Mouse (Mus musculus) stomach, postnatal 0 days (tissue): ENCODE measurements at regions not wholly inside any gene's neighbourhood (a gene's known extent, or its start where the extent isn't known, plus 50 kb on each side); places are given as distances from the start of the nearest gene placed in this dataset.
A peak's percentile ranks its signal among the peaks of the same experiment; 100 is the strongest.

Source experiments
- ATAC-seq: fragments of 200-750 bp; cut with Nextera tagmentation; 2 replicates; pipeline ENCODE4 v1.8.0; 2017; ENCODE audit not compliant: low FRiP score, low TSS enrichment
- DNase-seq: peaks from one replicate; pipeline ENCODE4 v3.0.0-alpha.2; 2016; ENCODE audit warnings: low spot score
- H3K27ac ChIP-seq: fragments of 300-500 bp; sonication (generic); replicated peaks from 2 replicates; pipeline ENCODE4 v1.5.1; 2014; ENCODE audit warnings: mild to moderate bottlenecking, control low read depth
- H3K27me3 ChIP-seq: fragments of 300-500 bp; sonication (generic); 2 replicates; pipeline ENCODE4 v1.6.1; 2014; ENCODE audit warnings: low read length; ENCODE audit not compliant: control insufficient read depth, insufficient read depth
- H3K36me3 ChIP-seq: fragments of 300-500 bp; sonication (generic); 2 replicates; pipeline ENCODE4 v1.6.1; 2014; ENCODE audit warnings: low read length, mixed read lengths; ENCODE audit not compliant: control insufficient read depth, insufficient read depth
- H3K4me1 ChIP-seq: fragments of 300-500 bp; sonication (generic); replicated peaks from 2 replicates; pipeline ENCODE4 v1.6.1; 2014; ENCODE audit warnings: antibody characterized with exemption; ENCODE audit not compliant: control insufficient read depth, insufficient read depth
- H3K4me2 ChIP-seq: fragments of 300-500 bp; sonication (generic); replicated peaks from 2 replicates; pipeline ENCODE4 v1.6.1; 2014; ENCODE audit warnings: low read depth, mild to moderate bottlenecking, control low read depth, moderate library complexity
- H3K4me3 ChIP-seq: fragments of 300-500 bp; sonication (generic); 2 replicates; pipeline ENCODE4 v1.5.1; 2014; ENCODE audit warnings: low read depth, low read length, control low read depth
- H3K9ac ChIP-seq: fragments of 300-500 bp; sonication (generic); 2 replicates; pipeline ENCODE4 v1.6.1; 2014; ENCODE audit warnings: mild to moderate bottlenecking, low read length, control low read depth, mixed read lengths
- H3K9me3 ChIP-seq: fragments of 300-500 bp; sonication (generic); 2 replicates; pipeline ENCODE4 v1.6.1; 2016; ENCODE audit warnings: low read length; ENCODE audit not compliant: control insufficient read depth
- CTCF ChIP-seq: IDR thresholded peaks from 2 replicates; pipeline ENCODE4 v1.5.1; 2016; ENCODE audit warnings: antibody characterized with exemption, low read depth, mild to moderate bottlenecking, moderate library complexity
- EP300 ChIP-seq: optimal IDR thresholded peaks from 2 replicates; pipeline ENCODE3; 2016; ENCODE audit warnings: antibody characterized with exemption
- WGBS: fragments of 180-500 bp; shearing (Covaris S2); extraction: QIAGEN DNeasy Blood & Tissue Kit; methylation state at CpG from one replicate; pipeline ENCODE4 v1.1.7; 2014; 5-methylcytosine and 5-hydroxymethylcytosine counted together

GRCm38 (mm10) chr6:31640745-31641144 lies 77.0 kb upstream of the Podxl start:
- DNase-seq = no peak
- Histone ChIP-seq H3K4me2 (no peak overlapping the region), H3K27me3 (no peaks in the 10 kb centered on the region), H3K36me3 (no peaks in the 10 kb centered on the region), H3K4me3 (no peak overlapping the region), H3K9me3 (no peaks in the 10 kb centered on the region), H3K27ac (no peak overlapping the region), H3K9ac (no peak overlapping the region), H3K4me1 (0 out of 2 replicates have a peak, but pooled peaks cover 2% of the 10 kb centered on the region)
- no peak for TF ChIP-seq EP300
- TF ChIP-seq CTCF = no peak
- no peak for ATAC-seq
- WGBS = 57% methylated on average over 2 of the region's 2 CpGs

GRCm38 (mm10) chr6:31639460-31639859 lies 75.7 kb upstream of the Podxl start:
- H3K9me3 ChIP-seq = no peaks in the 10 kb centered on the region
- no peak overlapping the region for H3K4me2 ChIP-seq
- H3K4me3 ChIP-seq = no peak overlapping the region
- H3K9ac ChIP-seq = no peak overlapping the region
- DNase-seq (peak; percentile 73), ATAC-seq (peak; percentile 53; the same call in 1 of the 2 replicates)
- TF ChIP-seq EP300 (no peak), CTCF (peak; percentile 91)
- no peak overlapping the region for H3K27ac ChIP-seq
- 0 out of 2 replicates have a peak, but pooled peaks cover 2% of the 10 kb centered on the region for H3K4me1 ChIP-seq
- WGBS = 18% methylated on average over 2 of the region's 2 CpGs
- H3K27me3 ChIP-seq = no peaks in the 10 kb centered on the region
- H3K36me3 ChIP-seq = no peaks in the 10 kb centered on the region

DNA sequence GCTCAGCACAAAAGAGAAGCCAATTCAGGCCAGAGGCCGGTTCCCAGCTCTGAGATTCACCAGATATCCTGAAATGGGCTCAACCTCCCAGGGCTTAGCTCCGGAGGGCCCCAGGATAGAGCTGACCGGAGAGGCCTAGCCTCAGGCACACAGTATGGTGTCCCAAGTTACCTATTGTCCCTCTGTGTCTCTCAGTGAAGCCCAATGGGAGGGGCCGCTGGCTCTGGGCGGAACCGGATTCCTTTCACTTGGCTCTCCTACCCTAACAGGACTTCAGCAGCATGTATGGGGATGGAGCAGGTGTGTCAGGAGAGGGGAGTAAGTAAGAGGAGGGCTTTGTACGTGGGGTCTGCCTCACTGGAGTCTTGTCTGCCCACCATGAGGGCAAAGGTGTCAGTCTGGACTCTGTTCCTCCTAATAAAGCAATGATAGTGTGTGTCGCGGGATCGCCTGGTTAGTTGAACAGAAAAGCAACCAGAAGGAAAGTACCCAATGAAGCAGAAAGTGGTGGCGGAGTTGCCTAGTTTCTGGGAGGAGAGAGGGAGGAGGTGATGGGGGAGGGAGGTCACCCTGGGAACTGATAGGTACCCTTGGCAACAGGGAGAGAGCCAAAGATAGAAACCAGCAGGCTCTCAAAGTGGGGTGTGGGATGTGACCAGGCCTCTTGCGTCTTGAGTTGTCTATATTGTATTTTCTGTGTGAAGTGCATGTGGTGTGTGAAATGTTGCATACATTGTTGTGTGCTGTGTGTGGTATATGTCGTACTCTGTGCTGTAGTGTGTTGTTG lies 74.8 kb upstream of the Podxl start:
- ATAC-seq (no peak), DNase-seq (no peak)
- Histone ChIP-seq H3K36me3 (no peaks in the 10 kb centered on the region), H3K9ac (no peak overlapping the region), H3K9me3 (no peaks in the 10 kb centered on the region), H3K27ac (no peak overlapping the region), H3K4me2 (no peak overlapping the region), H3K4me1 (0 out of 2 replicates have a peak, but pooled peaks cover 2% of the 10 kb centered on the region), H3K4me3 (no peak overlapping the region), H3K27me3 (no peaks in the 10 kb centered on the region)
- TF ChIP-seq EP300 = no peak
- TF ChIP-seq CTCF = no peak
- WGBS = 65% methylated on average over 13 of the region's 13 CpGs

DNA sequence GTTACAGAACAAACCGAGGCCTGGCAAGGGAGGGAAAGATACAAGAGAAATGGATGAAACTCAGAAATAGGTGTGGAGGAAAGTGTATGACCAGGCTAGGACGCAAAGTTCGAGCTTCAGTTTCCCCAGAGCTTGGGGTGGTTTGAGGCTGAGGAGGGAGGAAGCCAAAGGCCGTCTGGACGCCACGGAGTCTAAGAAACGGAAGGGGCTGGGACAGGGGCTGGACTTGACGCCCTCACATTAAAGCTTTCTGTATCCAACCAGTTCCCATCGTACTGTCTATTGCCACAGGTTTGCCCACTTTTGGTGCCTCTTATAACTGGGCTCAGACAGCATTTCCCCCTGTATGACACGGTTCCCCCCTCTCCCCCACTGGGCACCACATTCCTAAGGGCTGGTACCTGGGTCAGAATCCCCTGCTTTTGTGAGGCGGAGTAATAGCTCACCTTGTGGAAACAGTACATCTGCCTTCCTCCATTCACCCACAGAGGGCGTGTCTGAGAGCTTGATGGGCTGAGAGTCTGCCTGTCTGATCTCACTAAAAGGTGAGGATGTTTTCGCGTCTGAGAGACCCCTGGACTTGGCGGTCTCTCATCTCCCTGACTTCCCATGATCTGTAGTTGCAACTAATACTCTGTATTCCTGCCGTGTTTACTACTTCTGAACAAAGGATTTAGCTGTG lies 73.7 kb upstream of the Podxl start:
- Histone ChIP-seq H3K36me3 (no peaks in the 10 kb centered on the region), H3K9ac (no peak overlapping the region), H3K4me1 (0 out of 2 replicates have a peak, but pooled peaks cover under 1% of the 10 kb centered on the region), H3K27ac (no peak overlapping the region), H3K4me3 (no peak overlapping the region), H3K4me2 (no peak overlapping the region), H3K9me3 (no peaks in the 10 kb centered on the region), H3K27me3 (no peaks in the 10 kb centered on the region)
- no peak for DNase-seq
- ATAC-seq = no peak
- TF ChIP-seq CTCF (0 out of 2 replicates have a peak, but pooled peaks have one; percentile 27), EP300 (no peak)
- 27% methylated on average over 16 of the region's 16 CpGs for WGBS

GRCm38 (mm10) chr6:31636954-31637353 lies 73.2 kb upstream of the Podxl start:
- Histone ChIP-seq H3K36me3 (no peaks in the 10 kb centered on the region), H3K9me3 (no peaks in the 10 kb centered on the region), H3K4me2 (no peak overlapping the region), H3K27ac (no peak overlapping the region), H3K4me1 (no peaks in the 10 kb centered on the region), H3K9ac (no peak overlapping the region), H3K4me3 (no peak overlapping the region), H3K27me3 (no peaks in the 10 kb centered on the region)
- ATAC-seq (no peak), DNase-seq (no peak)
- 23% methylated on average over 9 of the region's 9 CpGs for WGBS
- TF ChIP-seq CTCF (no peak), EP300 (no peak)

- no peak overlapping the region for H3K9ac ChIP-seq
- DNase-seq (no peak), ATAC-seq (no peak)
- no peak for TF ChIP-seq EP300
- no peak for TF ChIP-seq CTCF
- H3K4me2 ChIP-seq = no peak overlapping the region
- H3K27me3 ChIP-seq = no peaks in the 10 kb centered on the region
- H3K27ac ChIP-seq = no peak overlapping the region
- H3K4me3 ChIP-seq = no peak overlapping the region
- no peaks in the 10 kb centered on the region for H3K9me3 ChIP-seq
- 56% methylated on average over 10 of the region's 10 CpGs for WGBS
- no peaks in the 10 kb centered on the region for H3K36me3 ChIP-seq
- H3K4me1 ChIP-seq = no peaks in the 10 kb centered on the region
Measured at GRCm38 (mm10) chr6:31632485-31632884, 68.7 kb upstream of the Podxl start.
